Mouse (Mus musculus): ENCODE results near the gene Ipo7. TPM values are rescaled to one million over a fixed set of nuclear protein-coding genes. Genes with fewer than 3 reads are reported as not detected.
"Not testable (repeated sequence)": the region's sequence is repeated elsewhere in the genome, so short reads cannot be mapped to it uniquely, and the experiment has no call there.

The Ipo7 gene
- polyA plus RNA-seq, 1 experiment from 2014 or later, result 12.7 TPM

DNA sequence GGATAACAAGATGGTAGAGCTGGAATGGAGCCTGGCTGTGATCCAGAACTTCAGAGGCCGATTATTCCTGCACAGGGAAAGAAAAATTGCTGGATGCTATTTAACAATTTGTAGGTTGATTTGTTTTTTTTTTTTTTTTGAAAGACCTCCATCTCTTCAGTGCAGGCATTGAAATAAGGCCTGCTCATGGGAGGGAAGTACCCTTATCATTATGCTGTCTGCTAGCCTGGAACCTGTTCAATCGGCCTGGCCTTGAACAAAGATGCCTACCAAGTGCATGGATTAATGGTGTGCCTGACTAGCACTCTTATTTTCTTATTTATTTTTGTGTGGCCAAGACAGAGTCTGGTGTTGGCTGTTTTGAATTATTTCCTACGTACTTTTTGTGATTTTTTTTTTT is 12.3 kb downstream of the Ipo7 start:
- ATAC-seq, result no peak
- H3K9me3 ChIP-seq (ENCODE audit: low read length), result no peaks in the 10 kb centered on the region

GRCm38 (mm10) chr7:110057723-110058122 is 39.6 kb downstream of the Ipo7 start:
- H3K4me2 ChIP-seq (replicated peaks; ENCODE audit: low read depth, low read length); H3K36me3 ChIP-seq (ENCODE audit: insufficient read depth, low read length); H3K27ac ChIP-seq (ENCODE audit: low read length); H3K9ac ChIP-seq (replicated peaks; ENCODE audit: low read depth); ATAC-seq; H3K27me3 ChIP-seq (replicated peaks; ENCODE audit: insufficient read depth, low read length); H3K4me3 ChIP-seq (ENCODE audit: low read depth, low read length); H3K9me3 ChIP-seq (ENCODE audit: low read length); DNase-seq (ENCODE audit: low spot score); H3K4me1 ChIP-seq (ENCODE audit: insufficient read depth, low read depth, low read length): not testable (repeated sequence)
- WGBS, result 92% methylated on average over 2 of the region's 2 CpGs

More for the DNA sequence above, 12.3 kb downstream of the Ipo7 start:
- WGBS, result 67% methylated on average over 3 of the region's 3 CpGs
- Histone ChIP-seq H3K27ac (ENCODE audit: low read length) (no peak overlapping the region), H3K36me3 (ENCODE audit: insufficient read depth, low read length) (peaks cover 9% of the 10 kb centered on the region; the same call in 1 of the 2 replicates), H3K4me1 (ENCODE audit: insufficient read depth, low read depth, low read length) (no peaks in the 10 kb centered on the region), H3K9ac (replicated peaks; ENCODE audit: low read depth) (no peak overlapping the region), H3K4me2 (replicated peaks; ENCODE audit: low read depth, low read length) (no peak overlapping the region), H3K27me3 (replicated peaks; ENCODE audit: insufficient read depth, low read length) (no peaks in the 10 kb centered on the region), H3K4me3 (ENCODE audit: low read depth, low read length) (no peak overlapping the region)
- DNase-seq (ENCODE audit: low spot score), result no peak
- TF ChIP-seq EP300 (IDR thresholded peaks at IDR 0.05) (no peak), CTCF (IDR thresholded peaks at IDR 0.05) (no peak)

GRCm38 (mm10) chr7:110059092-110059785 is 41.2 kb downstream of the Ipo7 start:
- H3K27me3 ChIP-seq (replicated peaks; ENCODE audit: insufficient read depth, low read length), result no peaks in the 10 kb centered on the region
- no peaks in the 10 kb centered on the region for H3K9me3 ChIP-seq (ENCODE audit: low read length)
- ATAC-seq, result no peak
- peaks cover 12% of the 10 kb centered on the region; the same call in 1 of the 2 replicates for H3K4me1 ChIP-seq (ENCODE audit: insufficient read depth, low read depth, low read length)
- H3K4me3 ChIP-seq (ENCODE audit: low read depth, low read length), result no peak overlapping the region
- WGBS, result 85% methylated on average over 12 of the region's 12 CpGs
- no peak overlapping the region for H3K9ac ChIP-seq (replicated peaks; ENCODE audit: low read depth)
- no peak overlapping the region for H3K4me2 ChIP-seq (replicated peaks; ENCODE audit: low read depth, low read length)
- H3K36me3 ChIP-seq (ENCODE audit: insufficient read depth, low read length), result peaks cover 3% of the 10 kb centered on the region; the same call in 1 of the 2 replicates
- no peak overlapping the region for H3K27ac ChIP-seq (ENCODE audit: low read length)
- peak; percentile 63 for DNase-seq (ENCODE audit: low spot score)
- TF ChIP-seq EP300 (IDR thresholded peaks at IDR 0.05) (0 out of 2 replicates have a peak, but pooled peaks have one; percentile 5), CTCF (IDR thresholded peaks at IDR 0.05) (peak; percentile 58)

DNA sequence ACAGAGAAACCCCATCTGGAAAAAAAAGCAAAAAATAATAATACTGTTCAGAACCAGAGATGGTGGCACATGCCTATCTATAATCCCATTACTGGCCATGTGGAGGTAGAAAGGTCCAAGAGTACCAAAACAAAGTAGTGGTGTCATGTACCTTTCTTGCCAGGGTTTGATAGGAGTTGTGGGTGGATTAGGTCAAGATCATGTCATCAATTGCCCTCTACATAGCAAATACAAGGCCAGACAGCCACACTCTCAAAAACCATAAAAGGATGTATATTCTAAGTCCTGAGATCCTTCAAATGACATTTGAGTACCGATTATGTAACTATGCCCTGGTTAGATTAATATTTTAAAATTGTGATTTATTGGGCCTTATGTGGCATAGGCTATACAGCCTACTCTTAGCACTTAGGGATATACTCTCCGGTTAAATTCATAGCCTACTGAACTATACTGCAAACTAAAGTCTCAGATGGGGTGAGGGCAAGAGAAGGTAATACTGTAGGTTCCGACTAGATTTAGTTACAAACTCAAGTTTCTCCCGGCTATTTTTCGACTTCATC is 42.1 kb downstream of the Ipo7 start:
- peak overlapping the region; percentile 98 for H3K4me3 ChIP-seq (ENCODE audit: low read depth, low read length)
- no peak for ATAC-seq
- peaks cover 3% of the 10 kb centered on the region; the same call in 1 of the 2 replicates for H3K36me3 ChIP-seq (ENCODE audit: insufficient read depth, low read length)
- TF ChIP-seq CTCF (IDR thresholded peaks at IDR 0.05) (no peak), EP300 (IDR thresholded peaks at IDR 0.05) (0 out of 2 replicates have a peak, but pooled peaks have one; percentile 23)
- peak overlapping the region; percentile 99 for H3K9ac ChIP-seq (replicated peaks; ENCODE audit: low read depth)
- peaks cover 12% of the 10 kb centered on the region; the same call in 1 of the 2 replicates for H3K4me1 ChIP-seq (ENCODE audit: insufficient read depth, low read depth, low read length)
- no peaks in the 10 kb centered on the region for H3K27me3 ChIP-seq (replicated peaks; ENCODE audit: insufficient read depth, low read length)
- H3K4me2 ChIP-seq (replicated peaks; ENCODE audit: low read depth, low read length), result peak overlapping the region; percentile 69
- H3K9me3 ChIP-seq (ENCODE audit: low read length), result no peaks in the 10 kb centered on the region
- H3K27ac ChIP-seq (ENCODE audit: low read length), result peak overlapping the region; percentile 99
- DNase-seq (ENCODE audit: low spot score), result no peak
- 10% methylated on average over 5 of the region's 5 CpGs for WGBS

DNA sequence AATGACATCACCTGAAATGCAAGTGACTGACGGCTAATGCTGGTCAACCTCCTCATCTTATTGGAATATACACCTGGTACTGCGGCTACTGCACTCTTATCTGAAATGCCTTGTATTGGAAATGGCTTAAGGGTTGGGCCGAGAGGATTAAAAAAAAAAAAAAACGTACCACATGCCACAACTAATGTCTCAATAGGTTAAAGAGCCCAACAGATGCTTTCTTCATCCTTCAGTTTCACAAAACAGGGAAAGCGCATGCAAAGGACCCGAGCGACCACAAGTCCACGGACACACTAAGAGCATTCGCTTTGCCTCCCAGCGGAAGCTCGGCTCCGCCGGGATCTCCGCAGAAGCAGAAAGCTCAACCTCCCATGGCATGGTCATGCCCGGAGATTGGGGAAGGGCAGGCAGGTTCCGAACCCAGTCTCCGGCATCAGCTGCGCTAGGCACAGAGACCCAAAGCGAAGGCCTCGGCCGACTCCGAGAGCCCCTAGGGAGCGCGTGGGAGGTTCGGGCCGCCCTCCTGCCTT is 42.7 kb downstream of the Ipo7 start:
- Histone ChIP-seq H3K9me3 (ENCODE audit: low read length) (no peaks in the 10 kb centered on the region), H3K27me3 (replicated peaks; ENCODE audit: insufficient read depth, low read length) (no peaks in the 10 kb centered on the region), H3K9ac (replicated peaks; ENCODE audit: low read depth) (peak overlapping the region; percentile 99), H3K4me3 (ENCODE audit: low read depth, low read length) (peak overlapping the region; percentile 98), H3K36me3 (ENCODE audit: insufficient read depth, low read length) (peaks cover under 1% of the 10 kb centered on the region; the same call in 1 of the 2 replicates), H3K4me1 (ENCODE audit: insufficient read depth, low read depth, low read length) (peaks cover 12% of the 10 kb centered on the region; the same call in 1 of the 2 replicates), H3K4me2 (replicated peaks; ENCODE audit: low read depth, low read length) (peak overlapping the region; percentile 69), H3K27ac (ENCODE audit: low read length) (peak overlapping the region; percentile 99)
- WGBS, result under 1% methylated on average over 26 of the region's 26 CpGs
- ATAC-seq (peak; percentile 1), DNase-seq (ENCODE audit: low spot score) (peak; percentile 70)
- TF ChIP-seq EP300 (IDR thresholded peaks at IDR 0.05) (no peak), CTCF (IDR thresholded peaks at IDR 0.05) (0 out of 2 replicates have a peak, but pooled peaks have one; percentile 1)

- H3K9me3 ChIP-seq (ENCODE audit: low read length), result no peaks in the 10 kb centered on the region
- H3K4me1 ChIP-seq (ENCODE audit: insufficient read depth, low read depth, low read length), result peaks cover 12% of the 10 kb centered on the region; the same call in 1 of the 2 replicates
- H3K36me3 ChIP-seq (ENCODE audit: insufficient read depth, low read length), result no peaks in the 10 kb centered on the region; the same call in 1 of the 2 replicates
- DNase-seq (ENCODE audit: low spot score) (peak; percentile 100), ATAC-seq (peak; percentile 97)
- TF ChIP-seq EP300 (IDR thresholded peaks at IDR 0.05) (peak; percentile 28; the same call in 1 of the 2 replicates), CTCF (IDR thresholded peaks at IDR 0.05) (peak; percentile 21; the same call in 1 of the 2 replicates)
- H3K9ac ChIP-seq (replicated peaks; ENCODE audit: low read depth), result peak within 1 kb of the TSS; percentile 99
- no peaks in the 10 kb centered on the region for H3K27me3 ChIP-seq (replicated peaks; ENCODE audit: insufficient read depth, low read length)
- H3K4me2 ChIP-seq (replicated peaks; ENCODE audit: low read depth, low read length), result peak within 1 kb of the TSS; percentile 69
- peak within 1 kb of the TSS; percentile 100 for H3K27ac ChIP-seq (ENCODE audit: low read length)
- peak within 1 kb of the TSS; percentile 98 for H3K4me3 ChIP-seq (ENCODE audit: low read depth, low read length)
- under 1% methylated on average over 34 of the region's 34 CpGs for WGBS
Observed at GRCm38 (mm10) chr7:110061199-110061751, 43.2 kb downstream of the Ipo7 start, which contains the start of gene Zfp143. Gene Zfp143, plus strand, starts transcription at chr7:110061217.

Data from lung, postnatal 0 days (tissue).